Mouse (Mus musculus) liver, embryonic 12.5 days (tissue): ENCODE data around the gene Syt13. TPM values are rescaled to one million over a fixed set of nuclear protein-coding genes. Genes with fewer than 3 reads are reported as not detected.

Experiments
- ATAC-seq: fragments of 200-750 bp; cut with Nextera tagmentation; 2 replicates; pipeline ENCODE4 v1.8.0; 2017; ENCODE audit warnings: moderate number of reproducible peaks, mild to moderate bottlenecking, moderate library complexity
- H3K27ac ChIP-seq: fragments of 300-500 bp; sonication (generic); 2 replicates; pipeline ENCODE4 v1.5.1; 2016; ENCODE audit warnings: mild to moderate bottlenecking
- H3K27me3 ChIP-seq: fragments of 300-500 bp; sonication (generic); replicated peaks from 2 replicates; pipeline ENCODE4 v1.6.1; 2016; ENCODE audit warnings: mild to moderate bottlenecking, moderate library complexity
- H3K36me3 ChIP-seq: fragments of 300-500 bp; sonication (generic); 2 replicates; pipeline ENCODE4 v1.6.1; 2016; ENCODE audit warnings: mild to moderate bottlenecking, moderate library complexity
- H3K4me1 ChIP-seq: fragments of 300-500 bp; sonication (generic); 2 replicates; pipeline ENCODE4 v1.6.1; 2016
- H3K4me2 ChIP-seq: fragments of 300-500 bp; sonication (generic); 2 replicates; pipeline ENCODE4 v1.6.1; 2016; ENCODE audit warnings: mild to moderate bottlenecking, moderate library complexity
- H3K4me3 ChIP-seq: fragments of 300-500 bp; sonication (generic); 2 replicates; pipeline ENCODE4 v1.5.1; 2016; ENCODE audit warnings: mild to moderate bottlenecking, moderate library complexity
- H3K9ac ChIP-seq: fragments of 300-500 bp; sonication (generic); 2 replicates; pipeline ENCODE4 v1.6.1; 2016; ENCODE audit warnings: mild to moderate bottlenecking, moderate library complexity
- H3K9me3 ChIP-seq: fragments of 300-500 bp; sonication (generic); replicated peaks from 2 replicates; pipeline ENCODE4 v1.6.1; 2016; ENCODE audit warnings: mild to moderate bottlenecking, moderate library complexity
- WGBS: fragments of 180-500 bp; shearing (Covaris S2); methylation state at CpG from one replicate; pipeline ENCODE4 v1.1.7; 2016; ENCODE audit not compliant: insufficient replicate concordance; 5-methylcytosine and 5-hydroxymethylcytosine counted together
- polyA plus RNA-seq: library from polyadenylated mRNA; unstranded; fragments of >200 nt; fragmentation: Nextera tagmentation; extraction: Ambion mirVana; gene quantifications from 2 replicates; pipeline ENCODE4 v1.2.1, GENCODE M21; 2016

Gene Syt13
- polyA plus RNA-seq, 1 experiment from 2014 or later, result 0.43 TPM

GRCm38 (mm10) chr2:92892524-92892923, 22.4 kb upstream of the Syt13 start:
- Histone ChIP-seq H3K27me3 (no peaks in the 10 kb centered on the region), H3K4me1 (no peaks in the 10 kb centered on the region), H3K36me3 (no peaks in the 10 kb centered on the region), H3K4me3 (no peak overlapping the region), H3K9me3 (no peaks in the 10 kb centered on the region), H3K9ac (no peak overlapping the region), H3K27ac (no peak overlapping the region), H3K4me2 (no peak overlapping the region)
- 72% methylated on average over 4 of the region's 4 CpGs for WGBS
- no peak for ATAC-seq

GRCm38 (mm10) chr2:92903650-92904049, 11.2 kb upstream of the Syt13 start:
- Histone ChIP-seq H3K4me2 (no peak overlapping the region), H3K36me3 (no peaks in the 10 kb centered on the region), H3K9me3 (no peaks in the 10 kb centered on the region), H3K9ac (no peak overlapping the region), H3K27me3 (peaks cover 19% of the 10 kb centered on the region), H3K27ac (no peak overlapping the region), H3K4me3 (no peak overlapping the region), H3K4me1 (no peaks in the 10 kb centered on the region)
- no peak for ATAC-seq
- 70% methylated on average over 13 of the region's 13 CpGs for WGBS

GRCm38 (mm10) chr2:92904307-92904859, 10.5 kb upstream of the Syt13 start:
- no peak for ATAC-seq
- Histone ChIP-seq H3K4me3 (no peak overlapping the region), H3K4me2 (no peak overlapping the region), H3K9me3 (no peaks in the 10 kb centered on the region), H3K4me1 (no peaks in the 10 kb centered on the region), H3K9ac (no peak overlapping the region), H3K27me3 (peaks cover 19% of the 10 kb centered on the region), H3K36me3 (no peaks in the 10 kb centered on the region), H3K27ac (no peak overlapping the region)
- 27% methylated on average over 8 of the region's 8 CpGs for WGBS

- Histone ChIP-seq H3K9ac (no peak overlapping the region), H3K27me3 (peaks cover 40% of the 10 kb centered on the region), H3K27ac (no peak overlapping the region), H3K4me3 (no peak overlapping the region), H3K4me2 (no peak overlapping the region), H3K4me1 (peaks cover 6% of the 10 kb centered on the region), H3K36me3 (no peaks in the 10 kb centered on the region), H3K9me3 (no peaks in the 10 kb centered on the region)
- WGBS, result 62% methylated on average over 4 of the region's 4 CpGs
- ATAC-seq, result no peak
Measured at GRCm38 (mm10) chr2:92910371-92910770, 4.5 kb upstream of the Syt13 start.

GRCm38 (mm10) chr2:92912312-92912711, 2.6 kb upstream of the Syt13 start:
- Histone ChIP-seq H3K9me3 (no peaks in the 10 kb centered on the region), H3K27me3 (peaks cover 57% of the 10 kb centered on the region), H3K36me3 (no peaks in the 10 kb centered on the region), H3K27ac (no peak overlapping the region), H3K9ac (no peak overlapping the region), H3K4me3 (no peak overlapping the region), H3K4me2 (no peak overlapping the region), H3K4me1 (peaks cover 7% of the 10 kb centered on the region)
- no peak for ATAC-seq

- Histone ChIP-seq H3K9ac (no peak overlapping the region), H3K9me3 (no peaks in the 10 kb centered on the region), H3K4me2 (no peak overlapping the region), H3K4me1 (peaks cover 7% of the 10 kb centered on the region), H3K27me3 (peaks cover 67% of the 10 kb centered on the region), H3K4me3 (no peak overlapping the region), H3K36me3 (no peaks in the 10 kb centered on the region), H3K27ac (no peak overlapping the region)
- 15% methylated on average over 9 of the region's 9 CpGs for WGBS
- no peak for ATAC-seq
Measured at GRCm38 (mm10) chr2:92913295-92913694, 1.6 kb upstream of the Syt13 start.

GRCm38 (mm10) chr2:92915659-92916631, 1.0 kb downstream of the Syt13 start:
- peak overlapping the region; percentile 55; the same call in 1 of the 2 replicates for H3K4me2 ChIP-seq
- H3K4me3 ChIP-seq, result no peak overlapping the region
- H3K4me1 ChIP-seq, result peaks cover 7% of the 10 kb centered on the region

GRCm38 (mm10) chr2:92917405-92918142, 2.7 kb downstream of the Syt13 start:
- Histone ChIP-seq H3K9me3 (no peaks in the 10 kb centered on the region), H3K4me1 (peaks cover 7% of the 10 kb centered on the region), H3K4me2 (no peak overlapping the region), H3K9ac (no peak overlapping the region), H3K27ac (no peak overlapping the region), H3K4me3 (no peak overlapping the region), H3K36me3 (no peaks in the 10 kb centered on the region), H3K27me3 (peaks cover 69% of the 10 kb centered on the region)
- ATAC-seq, result no peak
- 31% methylated on average over 7 of the region's 7 CpGs for WGBS

More at GRCm38 (mm10) chr2:92915659-92916631, 1.0 kb downstream of the Syt13 start:
- Histone ChIP-seq H3K9me3 (no peaks in the 10 kb centered on the region), H3K27ac (no peak overlapping the region), H3K36me3 (no peaks in the 10 kb centered on the region), H3K27me3 (peaks cover 72% of the 10 kb centered on the region), H3K9ac (no peak overlapping the region)
- 20% methylated on average over 8 of the region's 10 CpGs for WGBS
- ATAC-seq, result no peak

GRCm38 (mm10) chr2:92920709-92921108, 5.8 kb downstream of the Syt13 start:
- no peak overlapping the region for H3K4me2 ChIP-seq
- no peaks in the 10 kb centered on the region for H3K36me3 ChIP-seq
- WGBS, result 72% methylated on average over 4 of the region's 4 CpGs
- no peak overlapping the region for H3K9ac ChIP-seq
- no peak overlapping the region for H3K27ac ChIP-seq
- H3K4me3 ChIP-seq, result no peak overlapping the region
- H3K27me3 ChIP-seq, result peaks cover 38% of the 10 kb centered on the region
- no peaks in the 10 kb centered on the region for H3K4me1 ChIP-seq
- ATAC-seq, result no peak
- no peaks in the 10 kb centered on the region for H3K9me3 ChIP-seq

- Histone ChIP-seq H3K4me3 (no peak overlapping the region), H3K27me3 (peaks cover 13% of the 10 kb centered on the region; the same call in 1 of the 2 replicates), H3K9ac (no peak overlapping the region), H3K27ac (no peak overlapping the region), H3K4me1 (no peaks in the 10 kb centered on the region), H3K36me3 (no peaks in the 10 kb centered on the region), H3K4me2 (no peak overlapping the region), H3K9me3 (no peaks in the 10 kb centered on the region)
- ATAC-seq, result no peak
- 53% methylated on average over 6 of the region's 6 CpGs for WGBS
Measured at GRCm38 (mm10) chr2:92924677-92925259, 9.9 kb downstream of the Syt13 start.

GRCm38 (mm10) chr2:92929696-92930095, 14.8 kb downstream of the Syt13 start:
- Histone ChIP-seq H3K9ac (no peak overlapping the region), H3K4me3 (no peak overlapping the region), H3K27me3 (peaks cover 15% of the 10 kb centered on the region; the same call in 1 of the 2 replicates), H3K27ac (no peak overlapping the region), H3K9me3 (no peaks in the 10 kb centered on the region), H3K36me3 (no peaks in the 10 kb centered on the region), H3K4me2 (no peak overlapping the region), H3K4me1 (no peaks in the 10 kb centered on the region)
- WGBS, result 56% methylated on average over 5 of the region's 5 CpGs
- no peak for ATAC-seq
